Mouse (Mus musculus) forebrain, postnatal 0 days (tissue): ENCODE results near the gene Syk. TPM values are rescaled to one million over a fixed set of nuclear protein-coding genes. Genes with fewer than 3 reads are reported as not detected.

Source experiments
- ATAC-seq: fragments of 200-750 bp; cut with Nextera tagmentation; 2 replicates; pipeline ENCODE4 v1.8.0; 2017; ENCODE audit warnings: mild to moderate bottlenecking, moderate library complexity
- DNase-seq: peaks from one replicate; pipeline ENCODE4 v3.0.0-alpha.2; 2015
- H3K27ac ChIP-seq: fragments of 300-500 bp; sonication (generic); 2 replicates; pipeline ENCODE4 v1.5.1; 2014; ENCODE audit warnings: low read depth, mild to moderate bottlenecking, antibody characterized with exemption, low read length, moderate library complexity, mixed read lengths
- H3K27me3 ChIP-seq: fragments of 300-500 bp; sonication (generic); 2 replicates; pipeline ENCODE4 v1.6.1; 2014; ENCODE audit warnings: mild to moderate bottlenecking, low read length, mixed read lengths; ENCODE audit not compliant: insufficient read depth
- H3K36me3 ChIP-seq: fragments of 300-500 bp; sonication (generic); 2 replicates; pipeline ENCODE4 v1.6.1; 2014; ENCODE audit warnings: mild to moderate bottlenecking, moderate library complexity; ENCODE audit not compliant: insufficient read depth
- H3K4me1 ChIP-seq: fragments of 300-500 bp; sonication (generic); 2 replicates; pipeline ENCODE4 v1.6.1; 2014; ENCODE audit warnings: antibody characterized with exemption; ENCODE audit not compliant: insufficient read depth
- H3K4me2 ChIP-seq: fragments of 300-500 bp; sonication (generic); 2 replicates; pipeline ENCODE4 v1.6.1; 2014; ENCODE audit warnings: low read depth, mild to moderate bottlenecking, moderate library complexity
- H3K4me3 ChIP-seq: fragments of 300-500 bp; sonication (generic); 2 replicates; pipeline ENCODE4 v1.5.1; 2014; ENCODE audit warnings: low read depth, low read length, mixed read lengths
- H3K9ac ChIP-seq: fragments of 300-500 bp; sonication (generic); 2 replicates; pipeline ENCODE4 v1.6.1; 2014; ENCODE audit warnings: mild to moderate bottlenecking
- H3K9me3 ChIP-seq: fragments of 300-500 bp; sonication (generic); 2 replicates; pipeline ENCODE4 v1.6.1; 2016; ENCODE audit warnings: low read length
- CTCF ChIP-seq: sonication (generic); IDR thresholded peaks from 2 replicates; pipeline ENCODE4 v1.5.1; 2016; ENCODE audit warnings: antibody characterized with exemption, control low read depth, low read depth
- WGBS: fragments of 180-500 bp; shearing (Covaris S2); extraction: QIAGEN DNeasy Blood & Tissue Kit; methylation state at CpG from one replicate; pipeline ENCODE4 v1.1.7; 2014; 5-methylcytosine and 5-hydroxymethylcytosine counted together
- polyA plus RNA-seq: library from polyadenylated mRNA; unstranded; fragments of >200 nt; fragmentation: Nextera tagmentation; extraction: Ambion mirVana; gene quantifications from 2 replicates; pipeline ENCODE4 v1.2.1, GENCODE M21; 2015
- total RNA-seq: library from RNA; depleted of rRNA; stranded (reverse); fragments of >200 nt; gene quantifications from 2 replicates; pipeline ENCODE4 v1.2.3, GENCODE M21; 2014

The Syk gene
- total and polyA plus RNA-seq, 2 experiments from 2014 or later = 1.6 to 4.5 TPM

GRCm38 (mm10) chr13:52610463-52610862 is 27.5 kb downstream of the Syk start:
- Histone ChIP-seq H3K4me3 (no peak overlapping the region), H3K36me3 (no peaks in the 10 kb centered on the region), H3K4me1 (no peaks in the 10 kb centered on the region), H3K9me3 (no peaks in the 10 kb centered on the region), H3K27me3 (no peaks in the 10 kb centered on the region), H3K4me2 (no peak overlapping the region), H3K9ac (no peak overlapping the region), H3K27ac (no peak overlapping the region)
- TF ChIP-seq CTCF = no peak
- no peak for DNase-seq
- 89% methylated on average over 7 of the region's 7 CpGs for WGBS
- no peak for ATAC-seq

- ATAC-seq = no peak
- 82% methylated on average over 3 of the region's 3 CpGs for WGBS
- TF ChIP-seq CTCF = no peak
These were observed 30.3 kb downstream of the Syk start for GRCm38 (mm10) chr13:52613266-52613665.

GRCm38 (mm10) chr13:52615085-52615484 is 32.1 kb downstream of the Syk start:
- Histone ChIP-seq H3K4me1 (no peaks in the 10 kb centered on the region), H3K36me3 (no peaks in the 10 kb centered on the region), H3K9me3 (no peaks in the 10 kb centered on the region), H3K4me2 (no peak overlapping the region), H3K27me3 (no peaks in the 10 kb centered on the region), H3K9ac (no peak overlapping the region), H3K4me3 (no peak overlapping the region), H3K27ac (no peak overlapping the region)
- ATAC-seq = no peak
- WGBS = 80% methylated on average over 4 of the region's 4 CpGs
- TF ChIP-seq CTCF = no peak
- no peak for DNase-seq

More at GRCm38 (mm10) chr13:52613266-52613665, 30.3 kb downstream of the Syk start:
- no peaks in the 10 kb centered on the region for H3K27me3 ChIP-seq
- DNase-seq = no peak
- no peak overlapping the region for H3K27ac ChIP-seq
- no peak overlapping the region for H3K4me2 ChIP-seq
- no peaks in the 10 kb centered on the region for H3K4me1 ChIP-seq
- no peaks in the 10 kb centered on the region for H3K9me3 ChIP-seq
- H3K36me3 ChIP-seq = no peaks in the 10 kb centered on the region
- H3K9ac ChIP-seq = no peak overlapping the region
- H3K4me3 ChIP-seq = no peak overlapping the region

- WGBS = 71% methylated on average over 11 of the region's 11 CpGs
- no peaks in the 10 kb centered on the region for H3K36me3 ChIP-seq
- H3K9ac ChIP-seq = no peak overlapping the region
- no peak overlapping the region for H3K4me2 ChIP-seq
- no peak for TF ChIP-seq CTCF
- no peaks in the 10 kb centered on the region for H3K27me3 ChIP-seq
- H3K27ac ChIP-seq = no peak overlapping the region
- H3K4me1 ChIP-seq = no peaks in the 10 kb centered on the region
- ATAC-seq = no peak
- H3K4me3 ChIP-seq = no peak overlapping the region
- no peak for DNase-seq
- no peaks in the 10 kb centered on the region for H3K9me3 ChIP-seq
These were observed 34.2 kb downstream of the Syk start for GRCm38 (mm10) chr13:52617096-52617714.

- H3K4me3 ChIP-seq = no peak overlapping the region
- DNase-seq (no peak), ATAC-seq (no peak)
- H3K4me2 ChIP-seq = no peak overlapping the region
- H3K9me3 ChIP-seq = no peaks in the 10 kb centered on the region
- no peak for TF ChIP-seq CTCF
- no peak overlapping the region for H3K27ac ChIP-seq
- H3K27me3 ChIP-seq = no peaks in the 10 kb centered on the region
- H3K36me3 ChIP-seq = no peaks in the 10 kb centered on the region
- no peak overlapping the region for H3K9ac ChIP-seq
- 79% methylated on average over 4 of the region's 4 CpGs for WGBS
- H3K4me1 ChIP-seq = no peaks in the 10 kb centered on the region
These were observed 35.6 kb downstream of the Syk start for GRCm38 (mm10) chr13:52618592-52618991.

GRCm38 (mm10) chr13:52619482-52619881 is 36.5 kb downstream of the Syk start:
- H3K4me3 ChIP-seq = no peak overlapping the region
- H3K9me3 ChIP-seq = no peaks in the 10 kb centered on the region
- H3K27me3 ChIP-seq = no peaks in the 10 kb centered on the region
- no peak overlapping the region for H3K9ac ChIP-seq
- no peaks in the 10 kb centered on the region for H3K36me3 ChIP-seq
- no peak for DNase-seq
- H3K27ac ChIP-seq = no peak overlapping the region
- ATAC-seq = no peak
- WGBS = 85% methylated on average over 5 of the region's 5 CpGs
- no peak overlapping the region for H3K4me2 ChIP-seq
- TF ChIP-seq CTCF = no peak
- H3K4me1 ChIP-seq = no peaks in the 10 kb centered on the region

- Histone ChIP-seq H3K4me3 (no peak overlapping the region), H3K36me3 (no peaks in the 10 kb centered on the region), H3K27me3 (no peaks in the 10 kb centered on the region), H3K9ac (no peak overlapping the region), H3K9me3 (no peaks in the 10 kb centered on the region), H3K27ac (no peak overlapping the region), H3K4me1 (no peaks in the 10 kb centered on the region), H3K4me2 (no peak overlapping the region)
- peak; percentile 80 for TF ChIP-seq CTCF
- DNase-seq = peak; percentile 69
- ATAC-seq = no peak
- 70% methylated on average over 4 of the region's 4 CpGs for WGBS
These were observed 41.1 kb downstream of the Syk start for GRCm38 (mm10) chr13:52624038-52624437.
